Mouse (Mus musculus): ENCODE results near the gene 5330417C22Rik. TPM values are rescaled to one million over a fixed set of nuclear protein-coding genes. Genes with fewer than 3 reads are reported as not detected.
A peak's percentile ranks its signal among the peaks of the same experiment; 100 is the strongest.
"Not testable (repeated sequence)": the region's sequence is repeated elsewhere in the genome, so short reads cannot be mapped to it uniquely, and the experiment has no call there.

5330417C22Rik gene
- total RNA-seq (2021) (1 to 10 TPM; 2.4 to 6.5 TPM), polyA plus RNA-seq (2012; rRNA removed) (2.4 and 2.5 TPM in 2 replicates)
- long read RNA-seq, partial matches to known transcripts, result 1 of 1 reads
- long read RNA-seq, other reads (novel, unspliced or antisense), result 0 of 1 reads

DNA sequence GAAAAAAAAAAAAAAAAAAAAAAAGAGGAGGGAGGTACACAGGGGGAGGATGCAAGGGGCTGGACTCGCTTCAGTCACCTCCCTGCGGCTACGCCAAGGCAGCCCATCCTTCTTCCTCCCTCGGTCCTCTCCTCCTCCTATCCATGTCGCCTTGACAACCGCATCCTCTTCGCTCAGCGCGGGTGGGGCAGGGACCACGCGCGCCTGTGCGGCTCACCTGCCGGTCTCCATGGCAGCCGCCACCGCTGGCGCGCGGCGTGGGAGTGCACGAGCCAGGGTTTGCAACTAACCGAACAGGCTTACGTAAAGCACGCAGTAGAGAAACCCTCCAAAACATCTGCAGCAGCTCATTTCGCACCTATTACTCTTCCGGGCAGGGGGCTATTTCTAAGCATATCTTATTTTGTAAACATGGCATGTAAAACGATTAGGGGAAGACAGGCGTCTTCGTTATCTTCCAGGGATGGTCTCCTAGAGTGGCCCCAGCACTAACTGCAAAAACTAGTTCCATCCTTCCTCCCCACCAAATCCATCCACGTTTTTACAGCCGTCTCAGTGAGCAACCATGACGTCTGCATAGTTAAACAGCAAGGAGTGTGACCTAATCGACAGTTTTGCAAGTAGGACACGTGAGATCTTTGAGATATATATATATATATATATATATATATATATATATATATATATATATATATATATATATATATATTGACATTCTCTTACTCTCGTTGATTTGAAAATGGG, at the start of gene 5330417C22Rik:
Gene 5330417C22Rik, minus strand, starts transcription at position 20 of the 744 bp plus-strand sequence.
- DNase-seq, result peak; percentile 42

DNA sequence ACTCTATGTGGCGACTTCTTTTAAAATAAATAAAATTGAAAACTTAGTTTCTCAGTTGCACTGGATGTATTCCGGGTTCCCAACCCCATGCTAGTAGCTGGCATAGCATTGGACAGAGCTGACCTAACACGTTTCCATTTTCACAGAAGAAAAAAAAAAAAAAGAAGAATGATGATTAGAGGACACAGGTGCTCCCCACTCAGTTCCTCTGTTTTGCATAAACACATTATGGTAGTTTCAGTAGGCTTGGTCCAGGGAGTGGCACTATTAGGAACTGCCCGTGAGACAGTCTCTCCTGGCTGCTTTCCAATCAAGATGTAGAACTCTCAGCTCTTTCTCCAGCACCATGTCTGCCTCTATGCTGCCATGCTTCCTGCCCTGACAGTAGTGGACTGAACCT, 48.2 kb upstream of the 5330417C22Rik start:
- DNase-seq, result no peak

DNA sequence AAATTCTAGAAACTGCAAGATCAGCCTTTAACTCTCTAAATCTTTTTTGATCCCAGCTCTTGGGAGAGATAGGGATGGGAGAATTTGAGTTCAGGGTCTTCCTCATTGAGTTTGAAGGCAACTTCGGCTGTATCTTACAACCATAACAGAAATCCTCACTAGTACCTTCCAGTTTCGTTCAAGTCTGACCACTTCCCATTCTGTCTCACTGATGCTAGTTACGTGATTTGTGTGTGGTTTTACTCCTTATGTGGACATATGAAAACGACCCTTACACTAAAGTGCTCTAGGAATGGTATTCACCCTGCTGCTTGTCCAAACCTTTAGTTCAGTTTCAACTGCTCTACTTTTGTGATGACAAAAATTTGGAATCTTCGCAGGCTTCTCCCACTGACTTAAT, 37.7 kb upstream of the 5330417C22Rik start:
- DNase-seq, result no peak

DNA sequence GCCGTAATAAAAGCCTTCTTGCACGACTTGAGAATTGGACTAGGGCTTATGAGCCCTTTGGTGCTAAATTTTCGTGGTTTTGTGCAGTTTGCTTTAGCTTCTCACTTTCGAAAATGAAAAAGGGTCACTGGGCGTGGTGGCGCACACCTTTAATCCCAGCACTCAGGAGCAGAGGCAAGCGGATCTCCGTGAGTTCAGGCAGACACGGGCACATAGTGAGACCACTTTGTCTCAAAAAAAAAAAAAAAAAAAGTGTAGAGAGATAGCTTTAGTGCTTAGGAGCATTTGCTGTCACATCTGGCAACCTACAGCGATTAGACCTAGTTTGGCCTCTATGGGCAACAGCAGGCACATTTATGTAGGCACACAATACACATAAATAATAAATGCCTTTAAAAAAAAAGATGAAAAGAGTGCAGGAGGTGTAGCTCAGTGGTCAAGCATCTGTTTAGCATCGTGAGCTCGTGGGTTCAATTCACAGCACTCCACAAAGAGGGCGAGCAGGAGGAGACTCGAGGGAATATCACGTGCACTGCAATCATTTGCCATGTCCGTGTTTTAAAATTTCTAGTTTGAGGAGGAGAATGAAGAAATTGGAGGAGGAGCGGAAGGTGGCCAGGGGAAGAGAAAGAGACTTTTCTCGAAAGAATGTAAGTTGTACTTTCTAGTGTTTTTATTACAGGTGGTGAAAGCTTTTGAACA, 36.1 kb upstream of the 5330417C22Rik start:
- DNase-seq, result no peak

DNA sequence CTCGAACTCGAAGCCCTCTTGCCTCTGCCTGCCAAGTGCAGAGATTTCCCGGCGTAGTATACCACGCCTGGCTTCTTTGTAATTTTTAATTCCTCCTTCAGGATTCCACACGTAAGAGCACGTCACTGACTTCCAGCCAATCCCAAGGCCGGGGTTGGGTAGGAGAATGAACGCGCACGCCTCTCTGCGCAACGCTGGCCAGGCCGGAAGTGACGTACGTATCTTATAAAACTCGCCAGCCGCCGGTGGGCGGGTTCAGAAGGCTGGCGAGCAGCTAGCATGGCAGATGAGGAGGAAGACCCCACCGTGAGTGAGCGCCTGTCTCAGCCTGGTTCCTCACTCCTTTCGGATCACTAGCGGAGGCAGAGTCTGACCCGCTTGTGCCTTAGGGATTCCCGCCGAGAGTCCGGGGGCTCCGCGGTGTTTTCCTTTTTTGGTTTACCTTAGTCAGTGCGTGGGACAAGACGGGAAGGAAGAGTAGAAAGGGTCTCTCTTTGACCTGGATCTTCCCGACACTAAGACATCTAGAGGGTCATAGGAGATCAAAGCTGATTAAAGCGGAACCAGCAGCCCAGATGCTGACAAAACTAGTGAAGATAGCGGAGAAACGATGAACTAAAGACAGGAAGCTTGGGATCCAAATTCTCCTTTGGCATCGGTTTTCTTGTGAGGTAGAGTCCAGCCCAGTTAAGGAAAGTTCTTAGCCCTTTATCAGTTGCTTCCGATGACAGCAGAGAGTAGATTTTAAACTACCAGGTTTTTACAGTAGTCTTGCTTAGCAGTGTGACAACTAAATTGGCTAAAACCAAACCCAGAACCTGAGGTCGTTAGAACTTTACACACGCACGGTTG, 35.3 kb upstream of the 5330417C22Rik start, which contains the start of gene Taf13:
Gene Taf13, plus strand, starts transcription at position 256 of the 852 bp plus-strand sequence.
- peak; percentile 97 for DNase-seq

DNA sequence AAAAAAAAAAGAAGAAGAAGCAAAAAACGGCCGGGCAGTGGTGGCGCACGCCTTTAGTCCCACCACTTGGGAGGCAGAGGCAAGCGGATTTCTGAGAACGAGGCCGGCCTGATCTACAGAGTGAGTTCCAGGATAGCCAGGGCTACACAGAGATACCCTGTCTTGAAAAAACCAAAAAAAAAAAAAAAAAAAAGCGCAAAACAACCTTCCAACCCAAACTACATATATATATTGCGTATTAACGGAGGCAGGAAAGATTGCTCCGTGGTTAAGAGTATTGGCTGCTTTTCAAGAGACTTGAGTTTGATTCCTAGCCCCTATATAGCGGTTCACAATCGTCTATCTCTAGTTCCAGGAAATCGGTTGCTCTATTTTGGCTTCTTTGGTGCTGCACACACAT, 34.5 kb upstream of the 5330417C22Rik start:
- no peak for DNase-seq

DNA sequence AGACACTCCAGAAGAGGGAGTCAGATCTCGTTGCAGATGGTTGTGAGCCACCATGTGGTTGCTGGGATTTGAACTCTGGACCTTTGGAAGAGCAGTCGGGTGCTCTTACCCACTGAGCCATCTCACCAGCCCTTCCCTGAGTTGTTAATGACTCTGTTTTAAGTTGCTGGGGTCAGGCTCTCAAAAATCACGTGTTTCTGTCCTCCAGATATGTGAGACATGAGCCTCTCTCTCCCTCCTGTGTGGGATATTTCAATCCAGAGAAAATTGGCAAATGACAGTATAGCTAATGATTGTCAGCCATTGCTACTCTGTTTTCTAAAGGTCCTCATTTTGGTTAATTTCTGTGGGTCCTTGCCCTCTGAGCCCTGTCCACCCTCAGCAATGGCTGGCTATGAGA, 33.3 kb upstream of the 5330417C22Rik start:
- DNase-seq, result not testable (repeated sequence)

DNA sequence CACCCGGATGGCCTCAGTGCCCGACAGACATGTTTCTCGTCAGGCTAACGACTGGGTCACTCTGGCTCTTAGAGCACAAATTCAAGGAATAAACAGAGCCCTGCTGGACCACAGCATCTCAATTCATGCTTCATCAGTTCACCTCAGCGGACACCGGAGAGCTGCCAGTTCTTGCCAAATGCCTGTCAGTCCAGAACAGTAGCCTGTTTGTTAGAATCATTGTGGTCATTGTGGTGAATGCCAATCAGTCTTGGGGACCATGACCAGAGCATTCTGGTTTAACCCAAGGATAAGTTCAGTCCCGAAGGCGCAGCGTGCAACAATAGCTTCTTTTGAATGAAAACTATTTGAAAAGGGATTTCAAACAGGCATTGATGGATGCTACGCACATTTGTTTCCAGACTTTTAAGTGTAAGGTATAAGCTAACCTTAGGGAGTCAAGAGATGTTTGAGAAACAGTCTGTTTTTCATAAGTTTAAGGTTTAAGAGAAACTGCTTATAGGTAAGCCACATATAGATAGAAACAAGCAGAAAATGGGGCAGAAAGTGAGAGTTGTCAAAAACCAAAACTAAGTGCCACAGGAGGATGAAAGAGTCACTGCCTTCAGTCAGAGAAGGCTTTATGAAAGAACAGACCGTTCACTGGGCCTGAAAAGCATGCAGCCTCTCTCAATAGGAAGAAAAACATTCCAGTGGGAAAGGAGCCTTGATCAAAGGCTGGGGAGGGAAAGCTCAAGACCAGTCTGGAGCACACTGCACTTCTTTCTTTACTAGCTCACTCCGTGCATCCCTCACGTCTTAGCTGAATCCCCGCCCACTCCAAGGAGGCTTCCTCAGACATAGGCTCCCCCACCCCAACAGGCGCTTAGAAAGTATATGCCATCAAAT, 31.9 kb upstream of the 5330417C22Rik start:
- no peak for DNase-seq

DNA sequence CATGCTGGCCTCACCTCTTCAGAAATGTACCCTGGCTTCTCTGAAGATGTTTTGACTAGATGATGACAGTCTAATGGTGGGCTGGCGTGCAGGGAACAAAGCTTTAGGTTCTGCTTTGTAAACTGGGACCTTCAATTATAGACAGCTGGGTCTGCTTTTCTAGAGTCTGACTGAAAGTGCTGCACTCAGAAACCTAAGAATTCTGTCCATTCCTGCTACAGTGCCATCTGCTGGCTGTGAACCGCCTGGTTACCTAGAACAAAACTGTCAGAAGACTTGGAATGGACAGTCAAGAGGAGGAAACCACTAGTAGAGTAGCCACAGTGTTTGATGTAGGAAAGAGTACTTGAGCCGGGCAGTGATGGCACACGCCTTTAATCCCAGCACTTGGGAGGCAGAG, 27.0 kb upstream of the 5330417C22Rik start:
- DNase-seq, result peak; percentile 85

DNA sequence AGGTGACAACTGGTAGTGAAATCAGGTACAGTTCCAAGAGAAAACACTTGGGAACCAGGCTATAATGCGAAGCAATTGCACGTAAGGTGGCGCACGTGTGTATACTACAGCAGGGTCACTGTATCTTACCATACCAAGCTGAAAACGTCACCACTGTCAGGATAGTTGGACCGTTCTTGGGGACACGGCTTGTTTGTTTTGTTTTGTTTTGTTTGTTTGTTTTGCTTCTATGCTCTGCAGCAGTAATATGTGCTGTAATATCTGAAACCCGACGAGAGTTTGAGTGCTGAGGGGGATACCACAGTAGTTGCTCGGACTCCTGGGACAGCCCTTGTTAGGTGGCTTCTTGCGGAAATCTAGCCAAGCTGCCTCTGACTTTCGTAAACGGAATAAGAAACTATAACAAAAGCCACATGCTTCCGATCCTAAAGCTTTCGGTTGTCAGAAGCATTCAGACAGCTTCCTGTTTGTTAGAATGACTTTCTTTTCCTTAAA, 26.5 kb upstream of the 5330417C22Rik start:
- DNase-seq, result no peak

DNA sequence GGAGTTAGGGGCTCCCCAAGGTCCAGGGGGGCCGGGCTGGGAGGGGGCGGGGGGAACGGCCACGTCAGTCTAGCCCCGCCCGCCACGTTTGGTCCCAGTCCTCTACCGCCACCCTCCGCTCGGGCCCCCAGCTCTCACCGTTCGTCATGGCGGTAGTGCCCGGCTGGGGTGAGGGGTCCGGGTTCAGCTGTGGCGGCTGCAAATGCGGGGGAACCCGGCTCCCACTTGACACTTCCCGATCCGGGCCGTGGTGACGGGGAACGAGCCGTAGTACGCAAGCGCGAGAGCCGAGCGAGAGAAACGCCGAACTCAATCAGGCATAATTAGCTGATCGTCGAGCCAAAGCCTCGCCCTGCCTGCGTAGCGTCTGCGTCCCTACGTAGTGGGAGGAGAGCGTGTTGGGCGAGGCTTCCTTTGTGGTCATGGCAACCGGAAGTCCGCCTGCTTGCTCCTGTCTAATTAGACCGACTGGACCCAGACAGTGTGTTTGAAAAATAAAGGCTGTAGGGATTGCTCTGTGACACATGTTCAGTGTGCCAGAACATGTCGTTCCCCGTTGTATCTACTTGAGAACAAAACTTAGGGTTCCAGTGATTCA, 25.9 kb upstream of the 5330417C22Rik start, which contains the start of gene Tmem167b:
Gene Tmem167b, minus strand, starts transcription at position 334 of the 598 bp plus-strand sequence.
- DNase-seq, result peak; percentile 97

DNA sequence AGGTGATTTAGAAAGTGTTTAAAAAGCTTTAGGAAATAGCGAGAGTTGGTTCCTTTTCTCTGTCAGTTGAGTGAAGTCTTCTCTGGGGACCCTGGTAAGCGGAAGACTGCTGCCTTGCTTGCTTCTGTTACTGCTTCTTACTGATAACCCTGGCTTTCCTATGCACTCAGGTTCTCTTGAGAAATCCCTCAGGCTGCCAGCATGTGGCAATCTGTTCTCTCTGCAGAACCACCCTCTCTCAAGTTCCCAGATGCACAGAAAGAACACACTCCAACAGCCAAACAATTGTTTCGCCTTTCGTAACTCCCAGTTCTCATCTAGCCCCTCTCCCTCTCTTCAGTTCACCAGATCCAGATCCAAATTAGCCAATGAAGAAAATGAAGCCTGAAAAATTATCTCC, 21.6 kb upstream of the 5330417C22Rik start:
- DNase-seq, result no peak

DNA sequence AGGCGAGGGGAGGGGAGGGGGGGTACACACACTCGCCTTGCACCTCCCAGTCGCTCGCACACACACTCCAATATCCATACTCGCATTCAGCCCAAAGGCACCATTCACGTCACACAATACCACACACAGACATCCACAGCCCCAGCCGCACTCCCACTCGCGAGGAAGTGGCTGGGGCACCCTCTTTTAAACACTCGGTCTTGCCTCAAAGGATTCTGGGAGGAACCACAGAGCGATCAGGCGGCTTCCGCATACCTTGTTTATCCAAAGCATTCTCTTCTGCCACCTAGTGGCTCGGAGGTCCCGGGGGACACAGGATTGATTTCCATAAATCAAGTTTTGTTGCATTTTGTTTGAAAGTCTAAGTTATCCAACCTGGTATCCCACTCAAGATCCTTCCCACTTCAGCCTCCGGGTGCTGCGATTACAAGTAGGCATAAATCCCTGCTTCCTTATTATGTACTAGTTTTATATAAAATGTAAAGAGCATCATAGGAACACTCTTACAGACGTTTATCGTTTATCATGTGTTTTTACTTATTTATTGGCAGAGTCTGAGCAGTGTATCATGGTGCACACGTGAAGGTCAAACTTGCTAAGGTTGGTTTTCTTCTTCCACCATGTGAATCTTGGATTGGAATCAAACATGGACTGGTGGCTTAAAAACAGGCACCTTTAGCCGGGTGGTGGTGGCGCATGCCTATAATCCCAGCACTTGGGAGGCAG, 18.4 kb upstream of the 5330417C22Rik start:
- peak; percentile 93 for DNase-seq

DNA sequence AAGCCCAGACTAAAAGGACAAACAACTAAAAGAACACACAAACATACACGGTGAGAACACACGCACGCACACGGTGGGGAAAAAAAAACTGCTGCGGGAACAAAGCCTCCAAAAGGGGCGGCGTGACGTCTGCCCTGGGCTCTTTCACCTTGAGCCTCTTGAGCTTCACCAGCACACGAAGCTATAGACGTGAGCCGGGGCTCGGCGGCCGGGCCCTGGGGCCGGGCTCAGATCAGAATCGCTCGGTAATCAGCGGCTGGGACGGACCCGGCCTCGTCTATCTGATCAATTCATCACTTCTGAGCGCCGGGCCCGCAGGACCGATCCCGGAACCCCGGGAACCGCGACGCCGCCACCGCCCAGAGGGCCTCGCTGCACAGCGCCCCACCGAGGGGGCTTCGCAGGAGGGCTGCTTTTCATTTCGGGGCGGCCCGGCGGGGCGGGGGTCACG, 17.8 kb upstream of the 5330417C22Rik start:
- no peak for DNase-seq

DNA sequence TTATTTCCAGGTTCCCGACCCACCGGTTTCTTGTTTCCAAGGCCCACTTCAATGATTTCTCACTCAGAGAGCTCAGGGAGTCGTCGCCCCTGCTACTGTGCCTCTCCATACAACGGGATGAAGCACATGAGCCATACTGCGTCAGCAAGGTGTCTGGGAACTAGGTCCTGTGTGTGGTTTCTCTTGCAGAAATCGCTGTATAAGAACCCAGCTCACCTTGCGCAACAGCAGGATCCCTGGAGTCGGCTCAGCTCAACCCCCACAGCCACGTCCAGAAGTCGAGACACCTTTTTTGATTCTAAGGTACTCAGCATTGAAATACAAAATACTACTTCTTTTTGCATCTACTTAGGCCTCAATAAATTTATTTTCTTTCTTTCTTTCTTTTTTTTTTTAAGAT, 6.0 kb upstream of the 5330417C22Rik start:
- DNase-seq, result no peak

DNA sequence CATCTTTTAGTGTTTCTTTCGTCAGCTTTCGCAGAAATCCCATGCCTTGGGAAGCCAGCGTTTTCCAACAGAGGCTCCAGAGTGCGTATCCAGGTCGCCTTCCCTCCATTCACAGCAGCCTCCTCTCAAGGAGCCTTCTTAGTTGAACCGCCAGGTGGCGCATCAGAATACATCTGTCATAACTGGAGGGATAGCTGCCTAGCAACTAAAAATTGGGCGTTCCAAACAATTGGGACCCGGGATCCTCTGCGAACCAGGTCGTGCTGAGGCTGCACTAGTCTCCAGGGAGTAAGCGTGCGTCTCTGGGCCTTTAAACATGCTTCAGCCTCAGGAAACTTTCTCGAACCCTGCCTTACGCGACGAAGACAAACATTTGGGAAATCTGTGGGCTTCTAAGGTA, 967 bp upstream of the 5330417C22Rik start:
- DNase-seq, result peak; percentile 88

DNA sequence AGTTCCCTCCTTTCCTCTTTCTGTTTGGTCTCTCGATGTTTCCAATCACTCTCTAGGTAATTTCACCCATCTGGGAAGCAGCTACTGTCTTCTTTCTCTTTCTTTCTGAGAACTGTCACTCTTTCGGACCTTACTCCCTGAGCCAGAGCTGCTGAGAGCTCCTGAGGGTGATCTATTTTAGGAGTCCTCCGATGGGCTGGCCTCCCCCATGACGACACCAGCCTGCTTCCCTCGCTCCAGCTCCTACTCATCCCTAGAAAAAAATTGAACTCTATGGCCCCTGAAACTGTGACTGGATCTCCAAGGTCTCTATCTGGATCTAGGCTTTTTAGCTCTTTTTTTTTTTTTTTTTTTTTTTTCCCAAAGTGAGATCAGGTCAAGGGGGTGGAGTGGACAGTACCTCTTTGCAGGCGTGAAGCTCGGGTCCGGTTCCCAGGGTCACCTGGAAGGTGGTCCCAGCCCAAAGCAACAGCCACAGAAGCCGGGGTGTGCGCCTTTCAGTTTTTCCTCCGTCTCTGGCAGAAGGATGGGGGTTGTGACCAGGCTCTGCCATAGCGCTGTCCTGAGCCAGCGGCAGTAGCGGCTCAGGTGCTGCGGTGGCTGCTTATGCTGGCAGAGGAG, 330 bp downstream of the 5330417C22Rik start:
- peak; percentile 9 for DNase-seq

DNA sequence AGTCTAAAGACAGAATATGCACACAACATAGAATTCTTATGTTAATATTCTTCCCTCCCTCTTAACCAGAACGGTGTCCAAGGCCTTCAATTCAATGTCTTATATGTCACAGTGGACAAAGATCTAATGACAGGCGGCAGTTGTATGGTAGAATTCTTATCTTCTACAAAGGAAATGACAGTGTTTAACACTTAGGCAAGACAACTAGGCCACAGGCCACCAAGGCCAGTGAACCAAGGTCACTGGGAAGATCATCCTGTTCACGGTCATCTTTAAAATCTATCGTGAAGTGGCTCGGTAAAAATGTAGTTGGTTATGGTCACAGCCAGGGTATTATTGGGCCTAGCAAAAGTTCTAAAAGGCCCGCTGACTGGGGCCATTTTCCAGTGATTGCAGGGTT, 2.4 kb downstream of the 5330417C22Rik start, which contains the start of gene 1700013F07Rik:
Gene 1700013F07Rik, plus strand, starts transcription at position 200 of the 400 bp plus-strand sequence.
- DNase-seq, result peak; percentile 56
